Mouse (Mus musculus) colon, adult 2 months (tissue): Measurements from ENCODE around the gene Wdr72. TPM values are rescaled to one million over a fixed set of nuclear protein-coding genes. Genes with fewer than 3 reads are reported as not detected.

Source experiments
- polyA plus RNA-seq: library from polyadenylated mRNA; depleted of rRNA; stranded (reverse); fragments of >200 nt; gene quantifications from 2 replicates; pipeline ENCODE4 v1.2.3, GENCODE M21; 2012; rRNA removed

Wdr72 gene
- 0.14 TPM in 1 of 2 replicates, not detected in the other for polyA plus RNA-seq

DNA sequence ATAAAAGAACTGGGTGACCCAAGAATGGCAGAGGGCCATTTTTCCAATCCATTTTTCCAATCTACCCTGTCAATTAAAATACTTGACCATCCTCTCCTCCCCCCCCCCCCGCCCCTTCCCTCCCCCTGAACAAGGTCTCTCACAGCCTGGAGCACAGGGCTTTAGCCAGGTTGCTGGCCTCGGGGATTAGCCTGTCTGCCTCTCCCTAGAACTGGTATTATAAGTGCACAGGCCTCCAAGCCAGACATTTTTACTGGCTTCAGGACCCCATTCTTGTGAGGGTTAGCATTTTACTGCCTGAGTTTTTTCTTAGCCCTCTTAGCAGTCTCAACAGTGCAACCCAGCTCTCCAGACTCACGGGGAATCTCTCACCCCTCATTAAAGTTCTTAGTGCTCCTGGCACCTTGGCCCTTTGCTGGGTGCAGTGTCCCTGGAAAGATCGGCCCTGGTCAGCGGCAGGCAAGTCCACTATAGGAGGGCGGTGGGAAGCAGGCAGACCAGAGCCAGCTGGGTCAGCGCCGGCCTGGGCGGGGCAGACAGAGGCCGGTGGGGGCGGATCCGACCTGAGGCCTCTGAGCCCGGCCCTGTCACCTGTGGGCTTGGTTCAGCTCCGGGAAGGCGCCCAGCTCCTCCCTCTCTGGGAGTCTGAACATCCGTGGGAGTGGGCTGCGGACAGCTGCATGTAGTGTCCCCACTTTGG, at the start of gene Wdr72:
Gene Wdr72, plus strand, starts transcription at position 596 of the 700 bp plus-strand sequence.

Other genes starting within 250 kb of the Wdr72 start
- 0.02 TPM in 2 replicates for gene Unc13c, start 141.4 kb upstream of the Wdr72 start, polyA plus RNA-seq